Mouse (Mus musculus): Measurements from ENCODE around the gene Syne3. TPM values are rescaled to one million over a fixed set of nuclear protein-coding genes. Genes with fewer than 3 reads are reported as not detected.

Gene Syne3
- total RNA-seq, 1 experiment from 2014 or later: 53.9 TPM

- no peak for ATAC-seq (replicated peaks; ENCODE audit: insufficient number of reproducible peaks, low FRiP score, low TSS enrichment, poor library complexity, severe bottlenecking)
These were observed 69.1 kb downstream of the Syne3 start for GRCm38 (mm10) chr12:104940466-104940865.

- ATAC-seq (replicated peaks; ENCODE audit: insufficient number of reproducible peaks, low FRiP score, low TSS enrichment, poor library complexity, severe bottlenecking): no peak
These were observed 69.6 kb downstream of the Syne3 start for GRCm38 (mm10) chr12:104940027-104940386.

DNA sequence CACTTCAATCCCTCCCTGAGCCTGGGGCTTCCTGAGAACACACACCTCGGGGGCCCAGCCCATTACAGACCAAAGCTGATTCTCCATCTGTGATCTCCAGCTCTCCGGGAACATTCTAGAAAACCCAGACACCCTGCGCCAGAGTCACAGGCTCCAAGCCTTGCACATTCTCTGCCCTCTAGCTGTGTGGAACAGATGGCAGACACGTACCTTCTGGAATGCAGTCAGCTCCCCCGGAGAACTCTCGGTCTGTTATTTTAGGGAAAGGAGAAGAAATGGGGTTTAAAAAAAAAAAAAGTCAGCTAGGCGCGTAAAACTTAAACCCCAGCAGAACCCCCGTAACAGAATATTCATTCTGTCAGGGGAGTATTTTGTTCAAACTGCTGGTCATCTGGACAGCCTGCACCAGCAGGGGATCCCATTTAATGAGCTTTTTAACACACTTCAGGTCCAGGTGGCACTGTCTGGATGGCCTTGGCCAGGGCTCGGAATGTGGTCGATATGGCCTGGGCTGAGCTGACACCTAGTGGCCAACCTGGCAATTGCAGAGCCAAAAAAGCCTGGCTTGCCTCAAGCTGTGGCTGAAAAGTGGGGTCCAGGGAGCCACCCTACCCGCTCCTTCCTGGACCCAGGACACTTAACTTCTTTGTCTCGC, 70.1 kb downstream of the Syne3 start:
- peak; percentile 49; the same call in 1 of the 2 replicates for ATAC-seq (replicated peaks; ENCODE audit: insufficient number of reproducible peaks, low FRiP score, low TSS enrichment, poor library complexity, severe bottlenecking)

DNA sequence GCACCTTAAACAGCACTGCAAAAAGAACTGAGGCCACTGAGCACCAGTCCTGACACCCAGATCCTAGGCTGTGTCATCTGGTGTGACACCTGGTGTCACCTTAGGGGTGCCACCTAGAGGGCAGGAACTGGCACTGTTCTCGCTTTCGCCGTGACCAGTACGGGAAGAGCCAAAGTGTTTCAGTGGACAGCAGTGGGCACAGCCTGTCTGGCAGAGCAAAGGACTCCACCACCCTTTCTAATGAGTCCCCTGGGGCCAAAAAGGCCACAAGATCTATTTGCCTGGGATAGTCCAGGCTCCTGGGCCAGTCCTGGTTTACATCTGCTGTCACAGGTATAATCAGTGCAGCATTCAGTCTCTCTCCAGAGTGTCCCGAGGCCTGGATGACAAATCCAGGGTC, 70.7 kb downstream of the Syne3 start:
- no peak for ATAC-seq (replicated peaks; ENCODE audit: insufficient number of reproducible peaks, low FRiP score, low TSS enrichment, poor library complexity, severe bottlenecking)

DNA sequence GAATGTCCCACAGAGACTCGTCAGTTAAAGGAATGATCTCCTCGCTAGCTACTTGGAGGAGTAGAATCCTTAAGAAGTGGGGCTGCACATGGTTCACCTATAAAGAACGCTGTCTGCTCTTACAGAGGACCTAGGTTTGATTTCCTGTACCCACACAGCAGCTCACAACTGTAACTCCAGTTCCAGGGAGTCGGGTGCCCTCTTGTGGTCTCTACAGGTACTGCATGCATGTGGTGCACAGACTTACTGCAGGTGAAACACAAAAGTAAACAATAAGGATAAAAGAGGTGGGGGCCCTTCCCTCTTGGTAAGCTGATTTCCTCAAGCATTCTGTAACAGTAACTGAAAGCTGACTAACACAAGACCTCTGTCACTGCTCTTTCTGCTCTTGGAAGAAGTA, 73.4 kb downstream of the Syne3 start:
- ATAC-seq (replicated peaks; ENCODE audit: insufficient number of reproducible peaks, low FRiP score, low TSS enrichment, poor library complexity, severe bottlenecking): no peak

GRCm38 (mm10) chr12:104935144-104935543, 74.5 kb downstream of the Syne3 start:
- ATAC-seq (replicated peaks; ENCODE audit: insufficient number of reproducible peaks, low FRiP score, low TSS enrichment, poor library complexity, severe bottlenecking): no peak

DNA sequence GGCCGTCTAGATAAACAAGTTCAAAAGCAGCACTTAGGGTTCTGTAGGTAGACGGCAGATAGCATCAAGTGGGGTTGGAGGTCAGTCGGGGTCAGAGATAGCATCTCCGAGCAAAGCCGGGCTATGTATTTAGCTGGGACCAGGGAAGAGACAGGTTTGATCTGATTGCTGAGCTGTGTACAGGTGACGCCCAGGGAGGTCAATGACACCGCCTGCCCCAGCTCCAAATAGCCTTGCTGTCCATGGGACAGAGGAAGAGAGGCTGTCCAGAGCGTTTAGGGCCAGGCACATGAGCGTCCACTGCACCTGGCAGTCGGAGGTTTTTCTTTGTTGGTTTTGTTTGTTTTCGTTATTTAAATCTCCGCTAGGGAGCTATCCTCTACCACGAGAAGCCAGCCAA, 75.8 kb downstream of the Syne3 start:
- no peak for ATAC-seq (replicated peaks; ENCODE audit: insufficient number of reproducible peaks, low FRiP score, low TSS enrichment, poor library complexity, severe bottlenecking)

- ATAC-seq (replicated peaks; ENCODE audit: insufficient number of reproducible peaks, low FRiP score, low TSS enrichment, poor library complexity, severe bottlenecking): no peak
These were observed 76.4 kb downstream of the Syne3 start for GRCm38 (mm10) chr12:104933217-104933616.

GRCm38 (mm10) chr12:104925765-104926164, 83.8 kb downstream of the Syne3 start:
- ATAC-seq (replicated peaks; ENCODE audit: insufficient number of reproducible peaks, low FRiP score, low TSS enrichment, poor library complexity, severe bottlenecking): no peak

- no peak for ATAC-seq (replicated peaks; ENCODE audit: insufficient number of reproducible peaks, low FRiP score, low TSS enrichment, poor library complexity, severe bottlenecking)
These were observed 84.6 kb downstream of the Syne3 start for GRCm38 (mm10) chr12:104925035-104925434.

DNA sequence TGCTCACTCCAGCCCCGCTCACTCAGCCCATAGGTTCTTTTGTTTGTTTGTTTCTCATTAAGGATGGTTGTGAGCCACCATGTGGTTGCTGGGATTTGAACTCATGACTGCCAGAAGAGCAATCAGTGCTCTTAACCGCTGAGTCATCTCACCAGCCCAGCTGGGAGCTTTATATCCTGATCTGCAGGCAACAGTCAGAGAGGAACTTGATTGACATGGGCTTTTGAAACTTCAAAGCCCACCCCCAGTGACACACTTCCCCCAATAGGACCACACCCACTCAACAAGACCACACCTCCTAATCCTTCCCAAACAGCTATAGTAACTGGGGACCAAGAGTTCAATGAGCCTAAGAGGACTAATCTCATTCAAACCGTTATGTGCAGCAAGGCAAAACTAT, 85.1 kb downstream of the Syne3 start:
- no peak for ATAC-seq (replicated peaks; ENCODE audit: insufficient number of reproducible peaks, low FRiP score, low TSS enrichment, poor library complexity, severe bottlenecking)

DNA sequence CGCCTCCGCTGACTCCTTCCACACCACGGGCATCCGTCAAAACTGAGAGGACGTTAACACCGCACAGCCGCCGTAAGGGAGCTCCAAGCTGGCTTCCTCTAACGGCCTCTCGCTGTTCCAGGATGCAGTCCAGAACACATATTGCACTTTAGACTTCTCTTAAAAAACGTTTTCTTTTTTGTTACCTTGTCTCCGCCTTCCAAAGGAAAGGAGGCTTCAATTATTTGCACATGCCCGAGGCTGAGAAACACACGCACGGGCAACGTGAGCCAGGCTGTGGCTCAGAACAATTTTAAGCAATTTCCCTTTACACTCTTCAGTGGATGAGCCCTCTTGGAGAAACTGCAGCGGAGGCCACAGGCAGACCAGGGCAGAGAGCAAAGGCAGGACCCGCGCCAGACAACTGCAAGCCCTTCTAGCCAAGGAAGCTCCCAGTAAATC, 85.6 kb downstream of the Syne3 start:
- ATAC-seq (replicated peaks; ENCODE audit: insufficient number of reproducible peaks, low FRiP score, low TSS enrichment, poor library complexity, severe bottlenecking): no peak

DNA sequence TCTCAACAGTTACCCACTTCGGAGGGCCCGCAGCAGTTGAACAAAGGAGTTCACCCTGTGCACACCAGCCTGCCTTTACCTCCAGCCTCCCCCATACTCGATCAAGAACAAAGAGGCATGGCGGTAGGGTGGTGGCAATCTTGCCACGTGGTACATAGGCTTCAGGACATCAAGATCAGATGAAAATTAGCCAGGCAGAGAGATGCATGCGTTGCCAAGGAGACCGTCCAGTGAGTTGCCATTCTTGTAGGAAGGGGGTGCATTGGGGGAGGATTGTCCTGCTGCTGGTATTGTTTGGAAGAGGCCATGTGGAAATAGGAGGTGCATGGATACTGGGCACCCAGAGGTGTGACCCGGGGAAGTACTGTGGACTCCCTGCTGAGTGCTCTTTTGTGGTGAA, 87.0 kb downstream of the Syne3 start:
- ATAC-seq (replicated peaks; ENCODE audit: insufficient number of reproducible peaks, low FRiP score, low TSS enrichment, poor library complexity, severe bottlenecking): no peak

GRCm38 (mm10) chr12:104921071-104921470, 88.5 kb downstream of the Syne3 start:
- no peak for ATAC-seq (replicated peaks; ENCODE audit: insufficient number of reproducible peaks, low FRiP score, low TSS enrichment, poor library complexity, severe bottlenecking)

- ATAC-seq (replicated peaks; ENCODE audit: insufficient number of reproducible peaks, low FRiP score, low TSS enrichment, poor library complexity, severe bottlenecking): no peak
These were observed 90.4 kb downstream of the Syne3 start for GRCm38 (mm10) chr12:104919247-104919646.

- no peak for ATAC-seq (replicated peaks; ENCODE audit: insufficient number of reproducible peaks, low FRiP score, low TSS enrichment, poor library complexity, severe bottlenecking)
These were observed 91.7 kb downstream of the Syne3 start for GRCm38 (mm10) chr12:104917927-104918326.

- ATAC-seq (replicated peaks; ENCODE audit: insufficient number of reproducible peaks, low FRiP score, low TSS enrichment, poor library complexity, severe bottlenecking): no peak
These were observed 92.3 kb downstream of the Syne3 start for GRCm38 (mm10) chr12:104917297-104917696.

DNA sequence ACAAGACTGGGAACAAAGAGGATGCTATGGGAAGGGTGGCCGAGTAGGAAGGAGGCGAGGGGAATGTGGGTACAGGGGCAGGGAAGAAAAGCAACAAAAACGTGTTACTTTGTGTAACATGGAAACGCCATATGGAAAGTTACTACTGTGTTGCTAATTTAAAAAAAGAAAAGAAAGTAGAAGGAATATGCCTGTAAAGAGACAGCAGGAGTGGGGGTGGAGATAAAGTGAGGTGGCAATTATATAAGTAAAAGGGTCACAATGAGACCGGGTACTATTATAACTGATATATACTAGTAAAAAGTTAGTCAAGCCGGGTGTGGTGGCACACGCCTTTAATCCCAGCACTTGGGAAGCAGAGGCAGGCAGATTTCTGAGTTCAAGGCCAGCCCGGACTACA, 92.8 kb downstream of the Syne3 start:
- ATAC-seq (replicated peaks; ENCODE audit: insufficient number of reproducible peaks, low FRiP score, low TSS enrichment, poor library complexity, severe bottlenecking): no peak

GRCm38 (mm10) chr12:104915681-104916080, 93.9 kb downstream of the Syne3 start:
- ATAC-seq (replicated peaks; ENCODE audit: insufficient number of reproducible peaks, low FRiP score, low TSS enrichment, poor library complexity, severe bottlenecking): no peak

DNA sequence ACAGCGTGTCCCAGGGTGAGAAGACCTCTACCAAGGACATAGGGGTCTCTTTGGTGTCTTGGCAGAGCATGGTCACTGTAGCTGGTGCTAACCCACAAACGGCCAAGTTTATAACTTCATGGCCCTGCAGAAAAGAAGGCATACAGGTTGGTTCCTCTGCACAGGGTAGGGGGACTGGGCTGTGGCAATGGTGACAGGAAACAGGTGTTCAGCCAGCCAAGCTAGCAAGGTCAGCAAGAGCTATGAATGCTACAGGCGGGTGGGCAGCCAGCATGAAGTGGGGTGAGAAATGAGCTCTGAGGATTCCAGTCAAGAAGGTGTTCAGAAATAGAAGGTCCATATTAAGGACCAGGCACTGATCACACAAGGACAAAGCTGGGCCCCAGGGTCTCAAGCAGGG, 96.6 kb downstream of the Syne3 start:
- no peak for ATAC-seq (replicated peaks; ENCODE audit: insufficient number of reproducible peaks, low FRiP score, low TSS enrichment, poor library complexity, severe bottlenecking)

All from monocyte, adult 5-6 weeks (primary cell).